Mouse (Mus musculus) thymus, postnatal 14 days (tissue): Measurements from ENCODE around the gene Robo1.

Source experiments
- DNase-seq: peaks from one replicate; pipeline ENCODE4 v3.0.0; 2021

Robo1 gene

GRCm38 (mm10) chr16:72685604-72686479 is 377.7 kb downstream of the Robo1 start:
- no peak for DNase-seq

- DNase-seq: no peak
Measured at GRCm38 (mm10) chr16:72686480-72687053, 378.5 kb downstream of the Robo1 start.

- no peak for DNase-seq
Measured at GRCm38 (mm10) chr16:72687651-72688050, 379.5 kb downstream of the Robo1 start.

- DNase-seq: no peak
Measured at GRCm38 (mm10) chr16:72688185-72688681, 380.1 kb downstream of the Robo1 start.

GRCm38 (mm10) chr16:72691909-72692308 is 383.8 kb downstream of the Robo1 start:
- DNase-seq: no peak

- no peak for DNase-seq
Measured at GRCm38 (mm10) chr16:72693446-72694274, 385.6 kb downstream of the Robo1 start.

GRCm38 (mm10) chr16:72694787-72695186 is 386.7 kb downstream of the Robo1 start:
- no peak for DNase-seq

- no peak for DNase-seq
Measured at GRCm38 (mm10) chr16:72699238-72700006, 391.3 kb downstream of the Robo1 start.

- no peak for DNase-seq
Measured at GRCm38 (mm10) chr16:72700297-72700696, 392.2 kb downstream of the Robo1 start.

GRCm38 (mm10) chr16:72703486-72703885 is 395.4 kb downstream of the Robo1 start:
- no peak for DNase-seq

GRCm38 (mm10) chr16:72705851-72706250 is 397.7 kb downstream of the Robo1 start:
- no peak for DNase-seq

GRCm38 (mm10) chr16:72708526-72708925 is 400.4 kb downstream of the Robo1 start:
- DNase-seq: no peak

- DNase-seq: no peak
Measured at GRCm38 (mm10) chr16:72717118-72717802, 409.2 kb downstream of the Robo1 start.

- DNase-seq: no peak
Measured at GRCm38 (mm10) chr16:72719063-72719462, 411.0 kb downstream of the Robo1 start.

GRCm38 (mm10) chr16:72720979-72721378 is 412.9 kb downstream of the Robo1 start:
- DNase-seq: no peak

- no peak for DNase-seq
Measured at GRCm38 (mm10) chr16:72721713-72722481, 413.8 kb downstream of the Robo1 start.

GRCm38 (mm10) chr16:72734234-72734633 is 426.1 kb downstream of the Robo1 start:
- DNase-seq: no peak

- no peak for DNase-seq
Measured at GRCm38 (mm10) chr16:72735175-72735574, 427.1 kb downstream of the Robo1 start.

- no peak for DNase-seq
Measured at GRCm38 (mm10) chr16:72735588-72735987, 427.5 kb downstream of the Robo1 start.

GRCm38 (mm10) chr16:72737154-72737553 is 429.0 kb downstream of the Robo1 start:
- DNase-seq: no peak

- no peak for DNase-seq
Measured at GRCm38 (mm10) chr16:72740218-72740617, 432.1 kb downstream of the Robo1 start.
